Mouse (Mus musculus) G1E (cell line): ENCODE data around the gene Slc4a5. TPM values are rescaled to one million over a fixed set of nuclear protein-coding genes. Genes with fewer than 3 reads are reported as not detected.

Experiments
- ATAC-seq: 2 replicates; pipeline ENCODE4 v1.8.0; 2016; ENCODE audit warnings: mild to moderate bottlenecking; ENCODE audit not compliant: insufficient number of reproducible peaks, poor library complexity, low FRiP score, severe bottlenecking; ENCODE audit errors: extremely low read depth
- DNase-seq: peaks from one replicate; pipeline ENCODE4 v3.0.0; 2012; ENCODE audit warnings: low spot score
- H3K27me3 ChIP-seq: 2 replicates; pipeline ENCODE4 v1.6.1; 2012; ENCODE audit warnings: mild to moderate bottlenecking, low read length, inconsistent platforms; ENCODE audit not compliant: insufficient read depth
- H3K36me3 ChIP-seq: replicated peaks from 2 replicates; pipeline ENCODE3; 2012; ENCODE audit warnings: mild to moderate bottlenecking, inconsistent platforms
- H3K4me1 ChIP-seq: 2 replicates; pipeline ENCODE4 v1.6.1; 2012; ENCODE audit warnings: low read depth, low read length, inconsistent platforms, mixed read lengths; ENCODE audit not compliant: insufficient read depth
- H3K4me3 ChIP-seq: 2 replicates; pipeline ENCODE4 v1.5.1; 2012; ENCODE audit warnings: low read depth, mild to moderate bottlenecking, inconsistent platforms, low read length, moderate library complexity, mixed read lengths
- H3K9me3 ChIP-seq: replicated peaks from 2 replicates; pipeline ENCODE4 v1.6.1; 2012; ENCODE audit warnings: inconsistent platforms
- CTCF ChIP-seq: IDR thresholded peaks from 2 replicates; pipeline ENCODE4 v1.5.1; 2012; ENCODE audit warnings: low read depth, low read length, inconsistent platforms, mixed read lengths
- GATA1 ChIP-seq: IDR thresholded peaks from 2 replicates; pipeline ENCODE4 v1.6.1; 2012; ENCODE audit warnings: borderline replicate concordance, low read length, inconsistent platforms, mixed read lengths
- GATA2 ChIP-seq: IDR thresholded peaks from 2 replicates; pipeline ENCODE4 v1.6.1; 2012; ENCODE audit warnings: low read depth, low read length, inconsistent platforms, borderline replicate concordance
- POLR2AphosphoS5 ChIP-seq: IDR thresholded peaks from 2 replicates; pipeline ENCODE4 v1.6.1; 2012; ENCODE audit warnings: low read depth, low read length, inconsistent platforms; ENCODE audit not compliant: insufficient replicate concordance
- TAL1 ChIP-seq: conservative IDR thresholded peaks from 2 replicates; pipeline ENCODE4 v1.6.1; 2012; ENCODE audit warnings: low read depth, low read length, inconsistent platforms, mixed read lengths
- polyA plus RNA-seq: library from polyadenylated mRNA; stranded (reverse); fragments of >175 nt; gene quantifications from 2 replicates; pipeline ENCODE4 v1.2.3, GENCODE M21; 2012
- total RNA-seq, 2 experiments: library from RNA; stranded (forward) in 1 of 2; stranded (reverse) in 1 of 2; fragments of 200-1000 nt in 1 of 2; fragments of >200 nt in 1 of 2; fragmentation: Nextera tagmentation in 1 of 2; gene quantifications; 2 replicates each; pipeline ENCODE4 v1.2.3; 2014 to 2017

Slc4a5 gene
- total and polyA plus RNA-seq, 3 experiments = 0.05 TPM; not detected in 2

GRCm38 (mm10) chr6:83180605-83181004 is 39.0 kb upstream of the Slc4a5 start:
- DNase-seq (no peak), ATAC-seq (no peak)
- Histone ChIP-seq H3K9me3 (no peaks in the 10 kb centered on the region), H3K36me3 (peaks cover 80% of the 10 kb centered on the region), H3K4me3 (no peak overlapping the region), H3K4me1 (peaks cover 16% of the 10 kb centered on the region), H3K27me3 (no peaks in the 10 kb centered on the region)
- TF ChIP-seq POLR2AphosphoS5 = no peak
- TF ChIP-seq CTCF = no peak

DNA sequence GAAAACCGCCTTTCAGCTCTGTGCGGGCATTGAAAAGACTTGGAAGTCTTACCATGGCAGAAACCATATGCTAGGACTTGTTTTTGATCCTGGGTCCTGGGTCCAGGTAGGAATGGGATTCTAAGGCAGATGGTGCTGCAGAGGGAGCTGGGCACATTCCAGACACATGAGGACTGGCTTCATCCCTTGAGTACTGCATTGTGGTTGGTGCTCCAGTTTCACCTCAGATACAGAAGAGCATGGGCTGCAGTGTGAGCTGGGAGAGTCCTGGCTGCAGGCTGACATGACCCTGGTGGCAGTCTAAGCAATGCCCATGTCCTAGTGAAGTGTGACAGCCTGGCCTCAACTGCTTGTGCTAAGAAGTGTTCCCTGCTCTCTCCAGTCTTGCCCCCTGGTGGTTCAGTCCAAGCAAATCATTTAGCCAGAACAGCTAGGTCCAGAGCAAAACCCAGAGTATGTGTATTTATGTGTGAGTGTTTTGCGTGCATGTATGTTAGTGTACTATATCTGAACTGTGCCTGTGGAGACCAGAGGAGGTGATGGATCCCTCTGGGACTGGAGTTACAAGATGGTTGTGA is 34.7 kb upstream of the Slc4a5 start:
- H3K36me3 ChIP-seq = peaks cover 92% of the 10 kb centered on the region
- H3K27me3 ChIP-seq = no peaks in the 10 kb centered on the region
- TF ChIP-seq GATA2 = no peak
- no peak for TF ChIP-seq GATA1
- TF ChIP-seq CTCF = no peak
- TF ChIP-seq POLR2AphosphoS5 = no peak
- no peak for TF ChIP-seq TAL1
- peaks cover 7% of the 10 kb centered on the region for H3K4me1 ChIP-seq
- DNase-seq (no peak), ATAC-seq (no peak)
- H3K4me3 ChIP-seq = no peak overlapping the region
- no peaks in the 10 kb centered on the region for H3K9me3 ChIP-seq

DNA sequence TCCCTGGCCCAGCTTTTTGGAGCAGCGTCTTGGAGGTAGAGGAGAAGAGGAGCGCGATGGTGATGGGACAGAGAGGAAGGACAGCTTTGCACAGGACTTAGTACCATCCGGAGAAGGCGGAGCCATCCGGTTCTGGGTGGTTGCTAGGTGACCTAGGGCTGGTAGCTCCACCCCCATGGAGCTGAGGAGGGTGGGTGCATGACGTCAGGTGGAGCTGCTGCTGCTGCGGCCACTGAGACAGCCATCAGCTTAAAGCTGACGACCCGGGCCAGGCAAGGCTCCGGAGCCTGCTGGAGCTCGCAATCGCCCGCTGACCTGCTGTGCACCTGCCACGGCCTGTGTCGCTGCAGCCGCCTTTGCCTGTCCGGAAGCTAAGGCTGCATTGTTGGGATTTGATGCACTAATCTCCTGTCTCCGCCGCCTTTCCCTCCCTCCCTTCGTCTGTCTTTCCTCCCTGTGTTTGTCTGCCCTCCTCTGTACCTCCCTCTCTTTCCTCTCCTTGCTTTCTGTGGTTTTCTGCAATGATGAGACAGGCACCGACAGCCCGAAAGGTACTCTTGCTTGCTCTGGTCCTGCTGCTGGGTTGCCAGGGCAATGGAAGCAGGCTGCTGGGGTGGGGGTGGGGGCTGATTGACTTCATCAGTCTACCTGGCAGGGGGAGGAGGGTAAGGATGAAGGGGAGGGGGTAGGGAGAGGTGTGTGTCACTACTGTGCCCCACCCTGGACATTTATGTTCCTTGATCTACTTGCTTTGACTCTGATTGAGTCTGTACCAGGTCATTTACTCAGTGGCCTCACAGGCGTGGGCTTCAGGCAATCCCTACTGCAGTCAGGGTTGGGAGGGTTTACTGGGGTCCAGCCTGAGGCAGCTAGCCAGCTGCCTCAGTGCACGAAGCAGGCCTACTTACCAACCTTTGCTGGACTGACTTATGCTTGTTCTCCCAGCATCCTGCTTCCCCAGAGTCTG is 33.5 kb upstream of the Slc4a5 start:
- no peaks in the 10 kb centered on the region for H3K9me3 ChIP-seq
- peaks cover 7% of the 10 kb centered on the region; the same call in 1 of the 2 replicates for H3K4me1 ChIP-seq
- no peak overlapping the region for H3K4me3 ChIP-seq
- H3K36me3 ChIP-seq = peaks cover 95% of the 10 kb centered on the region
- no peak for ATAC-seq
- TF ChIP-seq GATA2 (no peak), POLR2AphosphoS5 (no peak), TAL1 (no peak), GATA1 (no peak), CTCF (no peak)
- DNase-seq = no peak
- no peaks in the 10 kb centered on the region for H3K27me3 ChIP-seq

GRCm38 (mm10) chr6:83186946-83187345 is 32.7 kb upstream of the Slc4a5 start:
- Histone ChIP-seq H3K36me3 (peaks cover 100% of the 10 kb centered on the region), H3K9me3 (no peaks in the 10 kb centered on the region), H3K4me1 (peaks cover 7% of the 10 kb centered on the region; the same call in 1 of the 2 replicates), H3K27me3 (no peaks in the 10 kb centered on the region), H3K4me3 (no peak overlapping the region)
- no peak for DNase-seq
- no peak for TF ChIP-seq GATA2
- no peak for TF ChIP-seq TAL1
- no peak for TF ChIP-seq POLR2AphosphoS5
- no peak for TF ChIP-seq GATA1
- TF ChIP-seq CTCF = no peak
- ATAC-seq = no peak

GRCm38 (mm10) chr6:83193571-83193970 is 26.1 kb upstream of the Slc4a5 start:
- ATAC-seq (no peak), DNase-seq (no peak)
- TF ChIP-seq POLR2AphosphoS5 = no peak
- no peak for TF ChIP-seq TAL1
- no peak for TF ChIP-seq CTCF
- TF ChIP-seq GATA1 = no peak
- TF ChIP-seq GATA2 = no peak
- H3K9me3 ChIP-seq = no peaks in the 10 kb centered on the region
- no peaks in the 10 kb centered on the region; the same call in 1 of the 2 replicates for H3K4me1 ChIP-seq
- H3K27me3 ChIP-seq = no peaks in the 10 kb centered on the region
- no peak overlapping the region for H3K4me3 ChIP-seq
- peaks cover 100% of the 10 kb centered on the region for H3K36me3 ChIP-seq

- no peaks in the 10 kb centered on the region for H3K27me3 ChIP-seq
- DNase-seq (no peak), ATAC-seq (no peak)
- H3K36me3 ChIP-seq = peaks cover 83% of the 10 kb centered on the region
- no peak for TF ChIP-seq POLR2AphosphoS5
- no peak for TF ChIP-seq CTCF
- TF ChIP-seq GATA1 = no peak
- no peak for TF ChIP-seq GATA2
- no peak for TF ChIP-seq TAL1
- H3K4me3 ChIP-seq = no peak overlapping the region
- H3K4me1 ChIP-seq = no peaks in the 10 kb centered on the region
- no peaks in the 10 kb centered on the region for H3K9me3 ChIP-seq
These were observed 22.2 kb upstream of the Slc4a5 start for GRCm38 (mm10) chr6:83197345-83198004.
